Mouse (Mus musculus) ES-E14 (cell line): Measurements from ENCODE around the gene Rasip1.

Experiments
- CHD2 ChIP-seq: IDR thresholded peaks from 2 replicates; pipeline ENCODE4 v1.6.1; 2014; ENCODE audit warnings: mild to moderate bottlenecking, low read depth, low read length, inconsistent platforms
- HCFC1 ChIP-seq: IDR thresholded peaks from 2 replicates; pipeline ENCODE4 v1.6.1; 2012; ENCODE audit warnings: low read length, inconsistent platforms, borderline replicate concordance; ENCODE audit not compliant: insufficient read depth
- MAFK ChIP-seq: IDR thresholded peaks from 2 replicates; pipeline ENCODE4 v1.6.1; 2014; ENCODE audit warnings: mild to moderate bottlenecking, low read depth, low read length, inconsistent platforms; ENCODE audit not compliant: insufficient read depth
- ZNF384 ChIP-seq: IDR thresholded peaks from 2 replicates; pipeline ENCODE4 v1.6.1; 2012; ENCODE audit warnings: low read depth, low read length, inconsistent platforms

DNA sequence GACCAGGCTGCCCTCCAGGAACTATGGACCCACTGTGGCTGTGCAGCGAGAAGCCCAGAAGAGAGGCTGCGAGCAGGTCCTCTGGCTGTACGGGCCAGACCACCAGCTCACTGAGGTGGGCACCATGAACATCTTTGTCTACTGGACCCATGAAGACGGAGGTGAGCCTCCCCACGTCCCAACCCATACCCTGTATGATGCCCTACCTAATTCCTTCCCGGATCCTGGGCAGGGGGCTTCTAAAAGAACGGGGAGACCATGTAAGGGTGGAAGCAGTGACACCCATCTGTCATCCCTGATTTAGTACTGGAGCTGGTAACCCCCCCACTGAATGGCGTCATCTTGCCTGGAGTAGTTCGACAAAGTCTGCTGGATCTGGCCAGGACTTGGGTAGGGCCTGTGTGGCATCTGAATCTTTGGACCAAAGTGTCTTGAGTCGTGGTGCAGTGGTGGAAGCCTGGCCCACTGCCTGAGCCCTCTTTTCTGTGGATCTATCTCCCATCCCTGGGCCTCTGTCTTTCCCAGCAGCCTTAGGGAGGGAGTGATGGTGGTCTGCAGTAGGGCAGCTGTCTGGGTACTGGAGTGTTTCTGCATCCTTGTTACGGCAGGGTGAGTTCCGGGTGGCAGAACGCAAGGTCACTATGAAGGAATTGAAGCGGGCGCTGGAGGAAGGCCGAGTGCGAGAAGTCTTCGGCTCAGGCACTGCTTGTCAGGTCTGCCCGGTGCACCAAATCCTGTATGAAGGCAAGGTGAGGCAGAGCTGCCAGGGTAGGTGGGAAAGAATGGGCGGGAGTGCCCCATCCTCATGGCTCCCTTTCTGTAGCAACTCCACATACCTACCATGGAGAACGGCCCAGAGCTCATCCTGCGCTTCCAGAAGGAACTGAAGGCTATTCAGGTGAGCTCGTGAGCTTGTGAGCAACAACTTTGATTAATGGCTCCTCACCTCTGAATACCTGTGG, 39.4 kb upstream of the Rasip1 start:
- TF ChIP-seq CHD2 (no peak), HCFC1 (no peak), ZNF384 (no peak), MAFK (no peak)
